Mouse (Mus musculus): ENCODE data around the gene Ddx27. TPM values are rescaled to one million over a fixed set of nuclear protein-coding genes. Genes with fewer than 3 reads are reported as not detected.
"Not testable (repeated sequence)": the region's sequence is repeated elsewhere in the genome, so short reads cannot be mapped to it uniquely, and the experiment has no call there.

Gene Ddx27
- total and polyA plus RNA-seq, 2 experiments from 2014 or later: 36.9 to 42.5 TPM

DNA sequence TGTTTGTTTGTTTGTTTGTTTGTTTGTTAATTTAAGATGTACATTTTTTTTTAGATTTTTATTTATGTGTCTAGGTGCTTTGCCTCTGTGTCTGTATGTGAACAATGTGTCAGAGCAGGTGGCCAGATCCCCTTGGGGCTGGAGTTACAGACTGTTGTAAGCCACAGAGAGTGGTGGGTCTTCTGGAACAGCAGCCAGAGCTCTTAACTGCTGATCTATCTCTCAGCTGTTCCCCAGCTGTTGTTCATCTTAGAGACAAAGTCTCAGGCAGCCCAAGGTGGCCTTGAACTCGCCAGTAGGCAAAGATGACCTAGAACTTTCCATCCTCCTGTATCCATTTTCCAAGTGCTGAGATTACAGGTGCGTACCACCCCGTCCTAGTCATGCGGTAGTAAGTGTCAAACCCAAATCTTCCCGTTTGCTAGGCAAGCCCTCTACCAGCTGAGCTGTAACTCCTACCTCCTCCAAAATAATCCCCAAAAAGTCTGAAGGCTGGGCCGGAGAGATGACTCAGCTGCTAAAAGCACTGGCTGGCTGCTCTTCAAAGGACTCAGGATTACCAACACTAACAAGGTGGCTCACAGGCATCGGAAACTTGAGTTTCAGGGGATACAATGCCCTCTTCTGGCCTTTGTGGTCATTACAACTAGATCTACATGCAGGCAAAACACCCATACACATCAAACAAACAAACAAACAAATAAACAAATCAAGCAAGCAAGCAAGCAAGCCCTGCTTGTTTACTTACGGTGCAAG, 10.7 kb upstream of the Ddx27 start:
- Histone ChIP-seq H3K27ac (ENCODE audit: low read depth, low read length) (no peak overlapping the region), H3K4me1 (ENCODE audit: insufficient read depth) (no peaks in the 10 kb centered on the region), H3K27me3 (ENCODE audit: insufficient read depth, low read length) (no peaks in the 10 kb centered on the region), H3K4me3 (ENCODE audit: low read depth, low read length) (no peak overlapping the region), H3K4me2 (ENCODE audit: low read depth) (no peak overlapping the region), H3K36me3 (ENCODE audit: insufficient read depth) (no peaks in the 10 kb centered on the region), H3K9me3 (ENCODE audit: low read length) (no peaks in the 10 kb centered on the region), H3K9ac (no peak overlapping the region)
- DNase-seq (peak; percentile 78), ATAC-seq (no peak)
- TF ChIP-seq CTCF (IDR thresholded peaks at IDR 0.05; ENCODE audit: low read depth): peak; percentile 73
- WGBS: 49% methylated on average over 8 of the region's 8 CpGs

- WGBS: 90% methylated on average over 2 of the region's 2 CpGs
- no peak for ATAC-seq
- H3K9me3 ChIP-seq (ENCODE audit: low read length): no peaks in the 10 kb centered on the region
- no peak overlapping the region for H3K9ac ChIP-seq
- no peaks in the 10 kb centered on the region for H3K36me3 ChIP-seq (ENCODE audit: insufficient read depth)
- H3K4me2 ChIP-seq (ENCODE audit: low read depth): no peak overlapping the region
- no peak for DNase-seq
- H3K4me1 ChIP-seq (ENCODE audit: insufficient read depth): no peaks in the 10 kb centered on the region
- no peak overlapping the region for H3K4me3 ChIP-seq (ENCODE audit: low read depth, low read length)
- no peak overlapping the region for H3K27ac ChIP-seq (ENCODE audit: low read depth, low read length)
- no peak for TF ChIP-seq CTCF (IDR thresholded peaks at IDR 0.05; ENCODE audit: low read depth)
- no peaks in the 10 kb centered on the region for H3K27me3 ChIP-seq (ENCODE audit: insufficient read depth, low read length)
These were observed 8.6 kb upstream of the Ddx27 start for GRCm38 (mm10) chr2:167006355-167006754.

DNA sequence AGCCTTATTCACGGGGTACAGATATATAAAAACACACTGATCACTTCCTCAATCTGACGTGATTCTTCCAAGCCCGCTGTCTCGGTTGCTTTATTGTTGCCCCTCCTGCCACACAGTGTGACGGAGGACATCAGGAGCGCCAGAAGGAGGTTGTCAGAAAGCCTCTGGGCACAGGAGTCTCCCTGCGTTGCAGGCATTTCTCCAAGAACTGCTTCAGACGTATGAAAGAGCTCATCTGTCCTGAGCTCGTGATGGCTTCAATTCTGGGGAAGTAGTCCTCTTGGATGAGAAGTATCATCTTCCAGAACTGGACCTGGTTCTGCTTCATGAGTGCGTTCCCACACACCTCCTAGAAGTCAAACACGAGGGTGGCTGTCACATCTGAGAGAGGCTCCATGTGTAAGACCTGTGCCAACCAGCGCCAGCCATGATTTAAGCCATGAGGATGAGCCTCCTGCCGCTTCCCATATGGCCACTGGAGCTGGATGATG, 7.9 kb upstream of the Ddx27 start:
- H3K4me2 ChIP-seq (ENCODE audit: low read depth): no peak overlapping the region
- H3K4me1 ChIP-seq (ENCODE audit: insufficient read depth): no peaks in the 10 kb centered on the region
- H3K4me3 ChIP-seq (ENCODE audit: low read depth, low read length): no peak overlapping the region
- H3K9ac ChIP-seq: no peak overlapping the region
- WGBS: 65% methylated on average over 13 of the region's 13 CpGs
- ATAC-seq (peak; percentile 56), DNase-seq (no peak)
- no peaks in the 10 kb centered on the region for H3K36me3 ChIP-seq (ENCODE audit: insufficient read depth)
- no peak for TF ChIP-seq CTCF (IDR thresholded peaks at IDR 0.05; ENCODE audit: low read depth)
- H3K27ac ChIP-seq (ENCODE audit: low read depth, low read length): no peak overlapping the region
- no peaks in the 10 kb centered on the region for H3K9me3 ChIP-seq (ENCODE audit: low read length)
- H3K27me3 ChIP-seq (ENCODE audit: insufficient read depth, low read length): no peaks in the 10 kb centered on the region

DNA sequence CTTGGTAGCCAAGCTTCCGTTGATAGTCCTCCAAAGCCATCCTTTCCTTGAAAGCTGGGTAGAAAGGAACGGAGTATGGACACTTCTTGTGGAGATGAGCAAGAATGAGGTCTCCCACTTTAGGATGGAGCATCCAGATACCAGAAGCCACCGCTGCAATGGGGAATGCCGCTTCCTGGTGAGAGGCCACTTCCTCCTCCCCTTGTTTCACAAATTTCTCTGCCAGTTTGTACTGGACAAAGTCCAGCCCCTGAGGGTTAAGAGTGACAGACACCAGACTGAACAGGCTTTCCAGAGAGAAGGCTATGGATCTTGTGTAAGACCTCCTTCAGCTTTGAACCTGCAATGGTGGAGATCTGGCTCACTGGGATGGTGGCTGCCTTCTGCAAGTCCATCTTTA, 7.4 kb upstream of the Ddx27 start:
- not testable (repeated sequence) for H3K9ac ChIP-seq; H3K4me1 ChIP-seq (ENCODE audit: insufficient read depth); DNase-seq; ATAC-seq; H3K36me3 ChIP-seq (ENCODE audit: insufficient read depth); H3K9me3 ChIP-seq (ENCODE audit: low read length); H3K27ac ChIP-seq (ENCODE audit: low read depth, low read length); H3K27me3 ChIP-seq (ENCODE audit: insufficient read depth, low read length); H3K4me2 ChIP-seq (ENCODE audit: low read depth); H3K4me3 ChIP-seq (ENCODE audit: low read depth, low read length)
- whole genome bisulfite sequencing: 80% methylated on average over 4 of the region's 4 CpGs

DNA sequence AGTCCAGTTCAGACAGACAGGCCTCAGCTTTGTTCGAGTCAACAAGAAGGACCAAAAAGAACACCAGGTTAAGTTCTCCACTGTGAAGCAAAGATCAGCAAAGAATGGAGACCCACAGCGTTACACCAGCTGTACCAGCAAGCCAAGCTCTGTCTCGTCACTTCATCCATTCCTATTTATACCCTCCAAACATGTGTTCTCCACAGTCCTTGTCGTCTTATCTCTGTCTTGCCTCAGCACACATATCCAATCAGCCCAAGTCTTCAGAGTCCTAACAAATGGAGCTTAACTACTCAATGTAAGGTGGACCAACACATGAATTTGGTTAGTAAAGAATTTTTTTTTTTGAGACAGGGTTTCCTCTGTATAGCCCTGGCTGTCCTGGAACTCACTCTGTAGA, 5.5 kb upstream of the Ddx27 start:
- Histone ChIP-seq H3K27me3 (ENCODE audit: insufficient read depth, low read length) (no peaks in the 10 kb centered on the region), H3K9ac (no peak overlapping the region), H3K4me3 (ENCODE audit: low read depth, low read length) (no peak overlapping the region), H3K36me3 (ENCODE audit: insufficient read depth) (no peaks in the 10 kb centered on the region), H3K4me2 (ENCODE audit: low read depth) (no peak overlapping the region), H3K9me3 (ENCODE audit: low read length) (no peaks in the 10 kb centered on the region), H3K4me1 (ENCODE audit: insufficient read depth) (0 out of 2 replicates have a peak, but pooled peaks cover under 1% of the 10 kb centered on the region), H3K27ac (ENCODE audit: low read depth, low read length) (no peak overlapping the region)
- ATAC-seq (no peak), DNase-seq (no peak)
- TF ChIP-seq CTCF (IDR thresholded peaks at IDR 0.05; ENCODE audit: low read depth): no peak
- WGBS: 77% methylated on average over 4 of the region's 4 CpGs

GRCm38 (mm10) chr2:167010546-167010945, 4.4 kb upstream of the Ddx27 start:
- DNase-seq (no peak), ATAC-seq (no peak)
- Histone ChIP-seq H3K4me1 (ENCODE audit: insufficient read depth) (0 out of 2 replicates have a peak, but pooled peaks cover 3% of the 10 kb centered on the region), H3K4me3 (ENCODE audit: low read depth, low read length) (no peak overlapping the region), H3K27me3 (ENCODE audit: insufficient read depth, low read length) (no peaks in the 10 kb centered on the region), H3K4me2 (ENCODE audit: low read depth) (no peak overlapping the region), H3K9ac (no peak overlapping the region), H3K9me3 (ENCODE audit: low read length) (no peaks in the 10 kb centered on the region), H3K36me3 (ENCODE audit: insufficient read depth) (no peaks in the 10 kb centered on the region), H3K27ac (ENCODE audit: low read depth, low read length) (no peak overlapping the region)
- no peak for TF ChIP-seq CTCF (IDR thresholded peaks at IDR 0.05; ENCODE audit: low read depth)
- WGBS: 86% methylated on average over 3 of the region's 3 CpGs

GRCm38 (mm10) chr2:167015382-167015718, 357 bp downstream of the Ddx27 start:
- H3K9ac ChIP-seq: peak overlapping the region; percentile 79
- H3K27ac ChIP-seq (ENCODE audit: low read depth, low read length): peak overlapping the region; percentile 67
- peaks cover 22% of the 10 kb centered on the region for H3K36me3 ChIP-seq (ENCODE audit: insufficient read depth)
- peak overlapping the region; percentile 89 for H3K4me3 ChIP-seq (ENCODE audit: low read depth, low read length)
- under 1% methylated on average over 21 of the region's 21 CpGs for WGBS
- no peak for TF ChIP-seq CTCF (IDR thresholded peaks at IDR 0.05; ENCODE audit: low read depth)
- peak; percentile 68 for ATAC-seq
- H3K9me3 ChIP-seq (ENCODE audit: low read length): no peaks in the 10 kb centered on the region
- H3K4me2 ChIP-seq (ENCODE audit: low read depth): peak overlapping the region; percentile 85
- 0 out of 2 replicates have a peak, but pooled peaks cover 10% of the 10 kb centered on the region for H3K4me1 ChIP-seq (ENCODE audit: insufficient read depth)
- DNase-seq: no peak
- H3K27me3 ChIP-seq (ENCODE audit: insufficient read depth, low read length): no peaks in the 10 kb centered on the region

Measured in forebrain, postnatal 0 days (tissue).